Mouse (Mus musculus) limb, embryonic 14.5 days (tissue): Measurements from ENCODE around the gene Cdkn2a. TPM values are rescaled to one million over a fixed set of nuclear protein-coding genes. Genes with fewer than 3 reads are reported as not detected.
A peak's percentile ranks its signal among the peaks of the same experiment; 100 is the strongest.

Experiments used
- ATAC-seq: fragments of 200-750 bp; cut with Nextera tagmentation; 2 replicates; pipeline ENCODE4 v1.8.0; 2017; ENCODE audit warnings: low read depth, moderate number of reproducible peaks, moderate TSS enrichment; ENCODE audit not compliant: low FRiP score
- DNase-seq: peaks from one replicate; pipeline ENCODE4 v3.0.0-alpha.2; 2015; ENCODE audit warnings: low spot score
- H3K27ac ChIP-seq: fragments of 300-500 bp; sonication (generic); replicated peaks from 2 replicates; pipeline ENCODE4 v1.5.1; 2014; ENCODE audit warnings: low read depth, mild to moderate bottlenecking, low read length, moderate library complexity, mixed read lengths
- H3K27me3 ChIP-seq: fragments of 300-500 bp; sonication (generic); 2 replicates; pipeline ENCODE4 v1.6.1; 2014; ENCODE audit warnings: low read length, mixed read lengths; ENCODE audit not compliant: control insufficient read depth, insufficient read depth
- H3K36me3 ChIP-seq: fragments of 300-500 bp; sonication (generic); 2 replicates; pipeline ENCODE4 v1.6.1; 2014; ENCODE audit warnings: mild to moderate bottlenecking, low read length, moderate library complexity, mixed read lengths; ENCODE audit not compliant: control insufficient read depth, insufficient read depth
- H3K4me1 ChIP-seq: fragments of 300-500 bp; sonication (generic); 2 replicates; pipeline ENCODE4 v1.6.1; 2014; ENCODE audit warnings: antibody characterized with exemption, low read length, mixed read lengths; ENCODE audit not compliant: control insufficient read depth, insufficient read depth
- H3K4me2 ChIP-seq: fragments of 300-500 bp; sonication (generic); replicated peaks from 2 replicates; pipeline ENCODE4 v1.6.1; 2014; ENCODE audit warnings: low read depth, mild to moderate bottlenecking, low read length, moderate library complexity; ENCODE audit not compliant: severe bottlenecking
- H3K4me3 ChIP-seq: fragments of 300-500 bp; sonication (generic); replicated peaks from 2 replicates; pipeline ENCODE4 v1.5.1; 2014; ENCODE audit warnings: low read length
- H3K9ac ChIP-seq: fragments of 300-500 bp; sonication (generic); 2 replicates; pipeline ENCODE4 v1.6.1; 2014; ENCODE audit warnings: mild to moderate bottlenecking, low read depth, low read length, moderate library complexity; ENCODE audit not compliant: severe bottlenecking
- H3K9me3 ChIP-seq: fragments of 300-500 bp; sonication (generic); 2 replicates; pipeline ENCODE4 v1.6.1; 2016; ENCODE audit warnings: low read length; ENCODE audit not compliant: control insufficient read depth
- POLR2A ChIP-seq: fragments of 200-500 bp; IDR thresholded peaks from 2 replicates; pipeline ENCODE4 v1.8.0; 2012; ENCODE audit warnings: inconsistent platforms, mild to moderate bottlenecking, moderate library complexity, borderline replicate concordance; ENCODE audit not compliant: insufficient read depth, insufficient read length; ENCODE audit errors: extremely low read depth
- WGBS: fragments of 180-500 bp; shearing (Covaris S2); extraction: QIAGEN DNeasy Blood & Tissue Kit; methylation state at CpG from one replicate; pipeline ENCODE4 v1.1.7; 2014; 5-methylcytosine and 5-hydroxymethylcytosine counted together
- polyA plus RNA-seq, 2 experiments: library from polyadenylated mRNA; depleted of rRNA in 1 of 2; stranded (reverse) in 1 of 2; unstranded in 1 of 2; fragments of >200 nt; fragmentation: Nextera tagmentation in 1 of 2; extraction: Ambion mirVana in 1 of 2; gene quantifications; 2 replicates each; pipeline versions ENCODE4 v1.2.1 to v1.2.3; 2012 to 2014

The Cdkn2a gene
- polyA plus RNA-seq, 2 experiments, result 0.47 TPM; not detected in 1

GRCm38 (mm10) chr4:89295441-89296220 lies 1.2 kb upstream of the Cdkn2a start:
- no peaks in the 10 kb centered on the region for H3K36me3 ChIP-seq
- WGBS, result 2% methylated on average over 31 of the region's 31 CpGs
- peak overlapping the region; percentile 94 for H3K4me2 ChIP-seq
- no peak for TF ChIP-seq POLR2A
- H3K4me1 ChIP-seq, result 0 out of 2 replicates have a peak, but pooled peaks cover 7% of the 10 kb centered on the region
- peaks cover 88% of the 10 kb centered on the region for H3K27me3 ChIP-seq
- no peaks in the 10 kb centered on the region for H3K9me3 ChIP-seq
- peak overlapping the region; percentile 59 for H3K4me3 ChIP-seq
- ATAC-seq (peak; percentile 9; the same call in 1 of the 2 replicates), DNase-seq (no peak)
- H3K27ac ChIP-seq, result no peak overlapping the region
- H3K9ac ChIP-seq, result peak overlapping the region; percentile 47

GRCm38 (mm10) chr4:89294091-89294485 lies 365 bp downstream of the Cdkn2a start:
- Histone ChIP-seq H3K4me2 (peak overlapping the region; percentile 94), H3K9ac (no peak overlapping the region), H3K4me1 (0 out of 2 replicates have a peak, but pooled peaks cover 7% of the 10 kb centered on the region), H3K27me3 (peaks cover 88% of the 10 kb centered on the region), H3K36me3 (no peaks in the 10 kb centered on the region), H3K4me3 (peak overlapping the region; percentile 59), H3K27ac (no peak overlapping the region), H3K9me3 (no peaks in the 10 kb centered on the region)
- ATAC-seq (no peak), DNase-seq (no peak)
- 0% methylated on average over 26 of the region's 26 CpGs for WGBS
- no peak for TF ChIP-seq POLR2A

- no peak for DNase-seq
- no peak overlapping the region for H3K4me2 ChIP-seq
- ATAC-seq, result no peak
- no peak overlapping the region for H3K4me3 ChIP-seq
- TF ChIP-seq POLR2A, result no peak
- 0 out of 2 replicates have a peak, but pooled peaks cover 7% of the 10 kb centered on the region for H3K4me1 ChIP-seq
- no peak overlapping the region for H3K27ac ChIP-seq
- no peak overlapping the region for H3K9ac ChIP-seq
- H3K9me3 ChIP-seq, result no peaks in the 10 kb centered on the region
- H3K36me3 ChIP-seq, result no peaks in the 10 kb centered on the region
- 3% methylated on average over 7 of the region's 7 CpGs for WGBS
- peaks cover 92% of the 10 kb centered on the region for H3K27me3 ChIP-seq
Observed at GRCm38 (mm10) chr4:89293516-89293915, 937 bp downstream of the Cdkn2a start.

GRCm38 (mm10) chr4:89289028-89289427 lies 5.4 kb downstream of the Cdkn2a start:
- H3K36me3 ChIP-seq, result no peaks in the 10 kb centered on the region
- ATAC-seq, result no peak
- no peak overlapping the region for H3K4me3 ChIP-seq
- no peak for TF ChIP-seq POLR2A
- DNase-seq, result no peak
- no peaks in the 10 kb centered on the region for H3K9me3 ChIP-seq
- H3K9ac ChIP-seq, result no peak overlapping the region
- WGBS, result 2% methylated on average over 4 of the region's 4 CpGs
- peaks cover 85% of the 10 kb centered on the region for H3K27me3 ChIP-seq
- H3K27ac ChIP-seq, result no peak overlapping the region
- 0 out of 2 replicates have a peak, but pooled peaks cover under 1% of the 10 kb centered on the region for H3K4me1 ChIP-seq
- no peak overlapping the region for H3K4me2 ChIP-seq

GRCm38 (mm10) chr4:89286566-89286965 lies 7.9 kb downstream of the Cdkn2a start:
- TF ChIP-seq POLR2A, result no peak
- ATAC-seq (no peak), DNase-seq (no peak)
- no peak overlapping the region for H3K4me3 ChIP-seq
- H3K4me1 ChIP-seq, result no peaks in the 10 kb centered on the region
- no peak overlapping the region for H3K27ac ChIP-seq
- no peak overlapping the region for H3K9ac ChIP-seq
- no peaks in the 10 kb centered on the region for H3K9me3 ChIP-seq
- WGBS, result 6% methylated on average over 1 of the region's 1 CpGs
- no peak overlapping the region for H3K4me2 ChIP-seq
- H3K27me3 ChIP-seq, result peaks cover 83% of the 10 kb centered on the region
- H3K36me3 ChIP-seq, result no peaks in the 10 kb centered on the region

DNA sequence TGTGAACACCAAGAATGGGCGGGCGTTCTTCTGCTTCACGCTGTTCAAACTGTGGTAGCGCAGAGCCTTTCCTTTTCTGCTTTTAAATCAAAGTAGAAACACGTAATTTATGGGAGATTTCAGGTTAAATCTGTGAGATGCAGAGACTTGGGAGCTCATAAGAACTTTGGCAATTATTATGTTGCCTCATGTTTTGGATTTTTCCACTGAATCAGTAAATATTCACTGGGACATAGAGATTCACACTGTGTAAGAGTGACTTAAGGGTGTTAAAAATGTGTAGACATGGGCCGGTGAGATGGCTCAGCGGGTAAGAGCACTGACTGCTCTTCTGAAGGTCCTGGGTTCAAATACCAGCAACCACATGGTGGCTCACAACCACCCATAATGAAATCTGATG lies 8.8 kb downstream of the Cdkn2a start:
- Histone ChIP-seq H3K9me3 (no peaks in the 10 kb centered on the region), H3K4me1 (no peaks in the 10 kb centered on the region), H3K27ac (no peak overlapping the region), H3K27me3 (peaks cover 83% of the 10 kb centered on the region), H3K4me3 (no peak overlapping the region), H3K36me3 (no peaks in the 10 kb centered on the region), H3K4me2 (no peak overlapping the region), H3K9ac (no peak overlapping the region)
- DNase-seq (no peak), ATAC-seq (no peak)
- WGBS, result 39% methylated on average over 7 of the region's 7 CpGs
- TF ChIP-seq POLR2A, result no peak
